Mouse (Mus musculus) stomach, embryonic 15.5 days (tissue): Measurements from ENCODE around the gene Fam20b. TPM values are rescaled to one million over a fixed set of nuclear protein-coding genes. Genes with fewer than 3 reads are reported as not detected.

ENCODE experiments used
- ATAC-seq: fragments of 200-750 bp; cut with Nextera tagmentation; 2 replicates; pipeline ENCODE4 v1.8.0; 2017; ENCODE audit warnings: low read depth, moderate number of reproducible peaks, moderate TSS enrichment; ENCODE audit not compliant: insufficient read depth, low FRiP score
- H3K27ac ChIP-seq: fragments of 300-500 bp; sonication (generic); 2 replicates; pipeline ENCODE4 v1.5.1; 2015; ENCODE audit warnings: mild to moderate bottlenecking, inconsistent platforms
- H3K27me3 ChIP-seq: fragments of 300-500 bp; sonication (generic); replicated peaks from 2 replicates; pipeline ENCODE4 v1.6.1; 2015; ENCODE audit warnings: inconsistent platforms
- H3K36me3 ChIP-seq: fragments of 300-500 bp; sonication (generic); 2 replicates; pipeline ENCODE4 v1.6.1; 2015; ENCODE audit warnings: inconsistent platforms
- H3K4me1 ChIP-seq: fragments of 300-500 bp; sonication (generic); 2 replicates; pipeline ENCODE4 v1.6.1; 2015; ENCODE audit warnings: inconsistent platforms
- H3K4me2 ChIP-seq: fragments of 300-500 bp; sonication (generic); 2 replicates; pipeline ENCODE4 v1.6.1; 2015; ENCODE audit warnings: mild to moderate bottlenecking, inconsistent platforms
- H3K4me3 ChIP-seq: fragments of 300-500 bp; sonication (generic); replicated peaks from 2 replicates; pipeline ENCODE4 v1.5.1; 2015; ENCODE audit warnings: inconsistent platforms
- H3K9ac ChIP-seq: fragments of 300-500 bp; sonication (generic); 2 replicates; pipeline ENCODE4 v1.6.1; 2015; ENCODE audit warnings: inconsistent platforms
- H3K9me3 ChIP-seq: fragments of 300-500 bp; sonication (generic); 2 replicates; pipeline ENCODE4 v1.6.1; 2016; ENCODE audit warnings: inconsistent platforms
- WGBS: fragments of 180-500 bp; shearing (Covaris S2); methylation state at CpG from one replicate; pipeline ENCODE4 v1.1.7; 2015; 5-methylcytosine and 5-hydroxymethylcytosine counted together
- polyA plus RNA-seq: library from polyadenylated mRNA; unstranded; fragments of >200 nt; fragmentation: Nextera tagmentation; extraction: Ambion mirVana; gene quantifications from 2 replicates; pipeline ENCODE4 v1.2.1, GENCODE M21; 2015

Gene Fam20b
- 34.0 and 37.8 TPM in 2 replicates for polyA plus RNA-seq

GRCm38 (mm10) chr1:156718950-156719805 lies at the start of gene Fam20b:
Gene Fam20b, minus strand, starts transcription at chr1:156719086.
- under 1% methylated on average over 44 of the region's 47 CpGs for WGBS
- Histone ChIP-seq H3K4me3 (peak within 1 kb of the TSS; percentile 94), H3K9me3 (no peaks in the 10 kb centered on the region), H3K9ac (peak within 1 kb of the TSS; percentile 86), H3K36me3 (no peaks in the 10 kb centered on the region), H3K4me1 (peaks cover 11% of the 10 kb centered on the region; the same call in 1 of the 2 replicates), H3K27me3 (no peaks in the 10 kb centered on the region), H3K27ac (peak within 1 kb of the TSS; percentile 94), H3K4me2 (peak within 1 kb of the TSS; percentile 79)
- peak; percentile 98 for ATAC-seq

- Histone ChIP-seq H3K27me3 (no peaks in the 10 kb centered on the region), H3K9ac (no peak overlapping the region), H3K4me1 (no peaks in the 10 kb centered on the region), H3K36me3 (no peaks in the 10 kb centered on the region), H3K9me3 (no peaks in the 10 kb centered on the region), H3K4me3 (no peak overlapping the region), H3K27ac (no peak overlapping the region), H3K4me2 (no peak overlapping the region)
- ATAC-seq = no peak
- 84% methylated on average over 3 of the region's 3 CpGs for WGBS
Observed at GRCm38 (mm10) chr1:156765311-156765710, 46.4 kb upstream of the Fam20b start.

GRCm38 (mm10) chr1:156764584-156764983 lies 45.7 kb upstream of the Fam20b start:
- Histone ChIP-seq H3K4me2 (no peak overlapping the region), H3K27me3 (no peaks in the 10 kb centered on the region), H3K9me3 (no peaks in the 10 kb centered on the region), H3K9ac (no peak overlapping the region), H3K4me1 (no peaks in the 10 kb centered on the region), H3K36me3 (no peaks in the 10 kb centered on the region), H3K4me3 (no peak overlapping the region), H3K27ac (no peak overlapping the region)
- WGBS = 72% methylated on average over 6 of the region's 6 CpGs
- ATAC-seq = no peak

- H3K9ac ChIP-seq = no peak overlapping the region
- H3K4me1 ChIP-seq = no peaks in the 10 kb centered on the region
- no peaks in the 10 kb centered on the region for H3K36me3 ChIP-seq
- ATAC-seq = no peak
- 85% methylated on average over 6 of the region's 6 CpGs for WGBS
- no peak overlapping the region for H3K27ac ChIP-seq
- no peak overlapping the region for H3K4me3 ChIP-seq
- no peaks in the 10 kb centered on the region for H3K27me3 ChIP-seq
- no peak overlapping the region for H3K4me2 ChIP-seq
- no peaks in the 10 kb centered on the region for H3K9me3 ChIP-seq
Observed at GRCm38 (mm10) chr1:156763280-156763679, 44.4 kb upstream of the Fam20b start.

DNA sequence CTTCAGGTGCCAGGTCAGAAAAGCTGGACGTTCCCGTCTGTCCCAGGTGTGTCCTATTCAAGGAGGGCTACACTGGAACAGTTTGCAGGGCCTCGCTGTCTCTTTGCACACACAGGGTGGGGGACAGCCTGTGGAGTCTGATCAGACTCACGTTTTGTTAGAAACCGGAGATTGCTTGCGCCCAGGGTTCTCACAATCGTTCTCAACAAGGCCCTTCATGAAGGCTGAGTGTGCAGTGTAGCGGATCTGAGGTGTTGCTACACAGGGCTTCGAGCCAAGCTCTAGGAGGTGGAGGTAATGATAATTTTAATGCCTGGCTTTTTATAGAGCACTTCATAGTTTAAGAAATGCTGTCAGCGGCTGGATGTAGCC lies 42.5 kb upstream of the Fam20b start:
- Histone ChIP-seq H3K4me1 (peaks cover 3% of the 10 kb centered on the region), H3K9ac (no peak overlapping the region), H3K36me3 (no peaks in the 10 kb centered on the region), H3K4me2 (no peak overlapping the region), H3K27ac (peak overlapping the region; percentile 31; the same call in 1 of the 2 replicates), H3K27me3 (no peaks in the 10 kb centered on the region), H3K4me3 (no peak overlapping the region), H3K9me3 (no peaks in the 10 kb centered on the region)
- 65% methylated on average over 10 of the region's 10 CpGs for WGBS
- no peak for ATAC-seq

- H3K9me3 ChIP-seq = no peaks in the 10 kb centered on the region
- no peak overlapping the region for H3K4me2 ChIP-seq
- ATAC-seq = no peak
- H3K36me3 ChIP-seq = no peaks in the 10 kb centered on the region
- H3K27me3 ChIP-seq = no peaks in the 10 kb centered on the region
- peaks cover 3% of the 10 kb centered on the region for H3K4me1 ChIP-seq
- 73% methylated on average over 13 of the region's 13 CpGs for WGBS
- peak overlapping the region; percentile 31; the same call in 1 of the 2 replicates for H3K27ac ChIP-seq
- no peak overlapping the region for H3K9ac ChIP-seq
- H3K4me3 ChIP-seq = no peak overlapping the region
Observed at GRCm38 (mm10) chr1:156760549-156761429, 41.9 kb upstream of the Fam20b start.

- no peak overlapping the region for H3K4me3 ChIP-seq
- no peak overlapping the region for H3K27ac ChIP-seq
- H3K36me3 ChIP-seq = no peaks in the 10 kb centered on the region
- ATAC-seq = no peak
- H3K9ac ChIP-seq = no peak overlapping the region
- no peaks in the 10 kb centered on the region for H3K9me3 ChIP-seq
- H3K27me3 ChIP-seq = no peaks in the 10 kb centered on the region
- no peak overlapping the region for H3K4me2 ChIP-seq
- WGBS = 44% methylated on average over 4 of the region's 4 CpGs
- peaks cover 11% of the 10 kb centered on the region for H3K4me1 ChIP-seq
Observed at GRCm38 (mm10) chr1:156758326-156758725, 39.4 kb upstream of the Fam20b start.

DNA sequence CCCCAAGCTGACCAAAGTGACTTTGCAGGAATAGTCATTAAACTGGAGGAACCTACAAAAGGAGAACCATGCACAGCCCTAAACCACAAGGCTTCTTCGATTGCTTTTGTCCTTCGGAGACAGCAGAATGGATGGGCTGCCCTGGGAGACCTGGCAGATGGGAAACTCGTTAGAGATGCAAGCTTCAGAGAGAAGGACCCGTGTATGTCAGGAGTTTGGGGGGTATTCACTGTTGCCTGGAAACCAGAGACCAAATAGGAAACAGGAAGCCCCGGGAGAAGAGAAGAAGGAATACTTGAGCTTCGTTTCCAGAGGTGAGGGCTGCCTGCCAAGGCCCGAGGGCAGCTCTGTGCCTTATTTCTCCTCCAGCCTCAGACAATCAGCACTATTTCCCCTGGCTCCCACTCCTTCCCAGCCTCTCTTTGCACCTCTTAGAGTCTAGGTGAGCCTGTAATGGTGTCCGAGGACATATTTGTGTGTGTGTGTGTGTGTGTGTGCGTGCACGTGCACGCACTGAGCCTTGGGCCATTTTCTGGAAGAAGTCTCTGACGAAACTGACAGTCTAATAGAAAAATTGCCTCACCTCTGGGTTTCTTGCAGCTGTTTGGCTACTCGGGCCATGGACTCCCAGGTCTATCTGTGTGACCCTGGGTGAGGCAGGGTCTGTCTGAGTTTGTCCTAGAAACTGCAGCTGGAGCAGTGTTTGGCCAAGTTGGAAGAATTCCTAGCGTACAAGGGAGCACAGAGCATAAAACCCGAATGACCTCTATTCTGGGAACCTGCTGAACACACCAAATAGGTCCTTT lies 35.9 kb upstream of the Fam20b start:
- no peaks in the 10 kb centered on the region for H3K9me3 ChIP-seq
- H3K36me3 ChIP-seq = no peaks in the 10 kb centered on the region
- H3K4me2 ChIP-seq = no peak overlapping the region
- H3K4me3 ChIP-seq = no peak overlapping the region
- H3K4me1 ChIP-seq = peaks cover 20% of the 10 kb centered on the region
- H3K27me3 ChIP-seq = no peaks in the 10 kb centered on the region
- WGBS = 45% methylated on average over 15 of the region's 15 CpGs
- ATAC-seq = no peak
- H3K9ac ChIP-seq = no peak overlapping the region
- no peak overlapping the region for H3K27ac ChIP-seq

GRCm38 (mm10) chr1:156752990-156753389 lies 34.1 kb upstream of the Fam20b start:
- H3K4me1 ChIP-seq = peaks cover 22% of the 10 kb centered on the region
- no peak overlapping the region for H3K27ac ChIP-seq
- no peaks in the 10 kb centered on the region for H3K9me3 ChIP-seq
- H3K9ac ChIP-seq = no peak overlapping the region
- no peak overlapping the region for H3K4me2 ChIP-seq
- WGBS = 77% methylated on average over 7 of the region's 7 CpGs
- H3K4me3 ChIP-seq = no peak overlapping the region
- no peak for ATAC-seq
- H3K36me3 ChIP-seq = no peaks in the 10 kb centered on the region
- H3K27me3 ChIP-seq = no peaks in the 10 kb centered on the region

- Histone ChIP-seq H3K27ac (0 out of 2 replicates have a peak overlapping the region, but pooled peaks have one; percentile 23), H3K4me3 (peak overlapping the region; percentile 30), H3K4me2 (peak overlapping the region; percentile 50), H3K27me3 (no peaks in the 10 kb centered on the region), H3K36me3 (no peaks in the 10 kb centered on the region), H3K9ac (no peak overlapping the region), H3K4me1 (peaks cover 19% of the 10 kb centered on the region), H3K9me3 (no peaks in the 10 kb centered on the region)
- WGBS = 6% methylated on average over 21 of the region's 21 CpGs
- peak; percentile 63; the same call in 1 of the 2 replicates for ATAC-seq
Observed at GRCm38 (mm10) chr1:156752020-156752724, 33.3 kb upstream of the Fam20b start.

DNA sequence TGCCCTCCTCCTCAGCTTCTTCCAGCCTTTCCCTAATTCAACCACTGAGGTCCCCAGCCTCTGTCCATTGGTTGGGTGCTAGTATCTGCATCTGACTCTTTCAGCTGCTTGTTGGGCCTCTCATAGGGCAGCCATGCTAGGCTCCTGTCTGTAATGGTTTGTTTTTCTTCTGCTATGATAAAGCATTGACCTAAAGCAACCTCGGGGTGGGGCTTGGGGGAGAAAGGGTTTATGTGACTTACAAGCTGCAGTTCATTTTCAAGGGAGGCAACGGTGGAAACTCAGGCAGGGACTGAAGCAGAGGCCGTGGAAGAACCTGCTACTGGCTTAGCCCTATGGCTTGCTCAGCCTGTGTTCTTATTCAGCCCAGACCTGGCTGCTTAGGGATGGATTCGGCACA lies 31.4 kb upstream of the Fam20b start:
- Histone ChIP-seq H3K4me3 (no peak overlapping the region), H3K4me1 (peaks cover 19% of the 10 kb centered on the region), H3K36me3 (no peaks in the 10 kb centered on the region), H3K9ac (no peak overlapping the region), H3K9me3 (no peaks in the 10 kb centered on the region), H3K27ac (no peak overlapping the region), H3K4me2 (no peak overlapping the region), H3K27me3 (no peaks in the 10 kb centered on the region)
- ATAC-seq = no peak
- 28% methylated on average over 4 of the region's 4 CpGs for WGBS
